9 mouse cellular contexts compared by ENCODE assay signal in genomic region chr9:21926155-21926554, GRCm38 (mm10). TPM values are rescaled to one million over a fixed set of nuclear protein-coding genes. Genes with fewer than 3 reads are reported as not detected.
DNase-seq lines count a peak whose midpoint lies in the region; ATAC-seq and TF ChIP-seq lines count a peak whose summit lies in the region.
"Had no signal": no experiment of that assay in that cellular context is flagged by ENCODE, and none has a peak within 500 bp of the region (broad histone marks: within the 10 kb centered on the region; RNA-seq: fewer than 3 reads in every experiment).

No protein-coding gene starts in this region.

- no peak for ATAC-seq in lung, postnatal 0 days

- peak overlapping the region; percentile 74 for H3K4me3 ChIP-seq in gastrocnemius, adult 2 months
- peak overlapping the region; percentile 52 for H3K4me3 ChIP-seq in forebrain, embryonic 10.5 days
- no peak overlapping the region for H3K4me3 ChIP-seq in lung, postnatal 0 days (ENCODE audit: low read depth, low read length)

- H3K27ac ChIP-seq in gastrocnemius, adult 2 months, result peak overlapping the region; percentile 83; the same call in 1 of the 2 replicates
- no peak overlapping the region for H3K27ac ChIP-seq in forebrain, embryonic 10.5 days
- H3K27ac ChIP-seq in lung, postnatal 0 days (ENCODE audit: low read length), result peak overlapping the region; percentile 89

- H3K27me3 ChIP-seq in forebrain, embryonic 10.5 days (ENCODE audit: poor library complexity, severe bottlenecking), result no peaks in the 10 kb centered on the region
- H3K27me3 ChIP-seq in lung, postnatal 0 days (replicated peaks; ENCODE audit: insufficient read depth, low read length), result no peaks in the 10 kb centered on the region

- H3K36me3 ChIP-seq in forebrain, embryonic 10.5 days (replicated peaks), result peaks cover 21% of the 10 kb centered on the region
- no peaks in the 10 kb centered on the region for H3K36me3 ChIP-seq in lung, postnatal 0 days (ENCODE audit: insufficient read depth, low read length)

- H3K9me3 ChIP-seq in forebrain, embryonic 10.5 days, result no peaks in the 10 kb centered on the region
- no peaks in the 10 kb centered on the region for H3K9me3 ChIP-seq in lung, postnatal 0 days (ENCODE audit: low read length)

- H3K4me2 ChIP-seq in lung, postnatal 0 days (replicated peaks; ENCODE audit: low read depth, low read length), result peak overlapping the region; percentile 63; the same call in 1 of the 2 replicates

- 77% methylated on average over 6 of the region's 6 CpGs for WGBS in forebrain, embryonic 10.5 days
- WGBS in lung, postnatal 0 days, result 68% methylated on average over 6 of the region's 6 CpGs

- no peak for TF ChIP-seq CTCF in gastrocnemius, adult 2 months (IDR thresholded peaks at IDR 0.05)
- no peak for TF ChIP-seq CTCF in lung, postnatal 0 days (IDR thresholded peaks at IDR 0.05)

- intact Hi-C loops in gastrocnemius, adult 2 months (cut with DNase I), result no loop called here
- intact Hi-C loops in left cerebral cortex, postnatal 14 days (cut with DNase I), result no loop called here

- DNase-seq in gastrocnemius, adult 2 months, result no peak
- DNase-seq in gastrocnemius, postnatal 25 days, result no peak
- no peak for DNase-seq in forebrain, embryonic 10.5 days (ENCODE audit: extremely low spot score, low spot score)
- DNase-seq in kidney, adult 8-10 months, result peak; percentile 34 to 60
- DNase-seq in lung, postnatal 0 days (ENCODE audit: low spot score), result peak; percentile 49
- no peak for DNase-seq in T-cell, adult 2 months (ENCODE audit: low spot score)
- DNase-seq in left cerebral cortex, postnatal 14 days (ENCODE audit: low spot score in 2 of 2), result no peak
- no peak for DNase-seq in spleen, postnatal 36 days (ENCODE audit: low spot score in 2 of 2)

- peaks cover 19% of the 10 kb centered on the region for H3K4me1 ChIP-seq in forebrain, embryonic 10.5 days
- H3K4me1 ChIP-seq in lung, postnatal 0 days (ENCODE audit: insufficient read depth, low read depth, low read length), result peaks cover 19% of the 10 kb centered on the region

- no peak for TF ChIP-seq EP300 in lung, postnatal 0 days (IDR thresholded peaks at IDR 0.05)

- no peak overlapping the region for H3K9ac ChIP-seq in lung, postnatal 0 days (replicated peaks; ENCODE audit: low read depth)

RNA-seq across cellular contexts. Expression of gene Ccdc159, which starts 1.1 kb away (rescaled TPM):
- 1 to 10 TPM in 1 of 2 experiments, under 1 TPM in 1; 0.66 to 1.1 TPM for total RNA-seq in gastrocnemius, adult 2 months (2021)
- under 1 TPM; 0.38 to 0.51 TPM for total RNA-seq in gastrocnemius, postnatal 25 days (2021)
- 3.5 and 3.6 TPM in 2 replicates for polyA plus RNA-seq in forebrain, embryonic 10.5 days (2016; fragmentation: Nextera tagmentation; extraction: Ambion mirVana)
- polyA plus RNA-seq in lung, postnatal 0 days (2015; fragmentation: Nextera tagmentation; extraction: Ambion mirVana), result 1.2 and 1.4 TPM in 2 replicates
- total RNA-seq in left cerebral cortex, postnatal 14 days (2021), result 10 to 100 TPM; 12.5 to 14.7 TPM
- polyA plus RNA-seq: erythroblast, embryonic 14.5 days had no signal

RNA-seq across cellular contexts. Expression of gene Tmem205, which starts 1.2 kb away (rescaled TPM):
- 10 to 100 TPM; 11.6 to 11.8 TPM for total RNA-seq in gastrocnemius, adult 2 months (2021)
- 10 to 100 TPM in 1 of 2 experiments, 1 to 10 TPM in 1; 8.6 to 14.6 TPM for total RNA-seq in gastrocnemius, postnatal 25 days (2021)
- polyA plus RNA-seq in forebrain, embryonic 10.5 days (2016; fragmentation: Nextera tagmentation; extraction: Ambion mirVana), result 32.0 and 33.7 TPM in 2 replicates
- polyA plus RNA-seq in lung, postnatal 0 days (2015; fragmentation: Nextera tagmentation; extraction: Ambion mirVana), result 106 and 107 TPM in 2 replicates
- 10 to 100 TPM; 28.0 to 33.5 TPM for total RNA-seq in left cerebral cortex, postnatal 14 days (2021)

RNA-seq across cellular contexts. Expression of gene Rab3d, which starts 8.2 kb away (rescaled TPM):
- total RNA-seq in gastrocnemius, adult 2 months (2021), result 1 to 10 TPM; 2.6 to 3.5 TPM
- total RNA-seq in gastrocnemius, postnatal 25 days (2021), result 1 to 10 TPM; 3.4 to 6.0 TPM
- 5.1 and 5.3 TPM in 2 replicates for polyA plus RNA-seq in forebrain, embryonic 10.5 days (2016; fragmentation: Nextera tagmentation; extraction: Ambion mirVana)
- 28.4 and 31.0 TPM in 2 replicates for polyA plus RNA-seq in lung, postnatal 0 days (2015; fragmentation: Nextera tagmentation; extraction: Ambion mirVana)
- total RNA-seq in left cerebral cortex, postnatal 14 days (2021), result 10 to 100 TPM; 17.5 to 24.8 TPM

RNA-seq across cellular contexts. Expression of gene Plppr2, which starts 10.7 kb away (rescaled TPM):
- under 1 TPM; 0.36 to 0.98 TPM for total RNA-seq in gastrocnemius, adult 2 months (2021)
- total RNA-seq in gastrocnemius, postnatal 25 days (2021), result under 1 TPM; 0.56 to 0.83 TPM
- 9.0 and 11.5 TPM in 2 replicates for polyA plus RNA-seq in forebrain, embryonic 10.5 days (2016; fragmentation: Nextera tagmentation; extraction: Ambion mirVana)
- polyA plus RNA-seq in lung, postnatal 0 days (2015; fragmentation: Nextera tagmentation; extraction: Ambion mirVana), result 2.2 and 3.3 TPM in 2 replicates
- total RNA-seq in left cerebral cortex, postnatal 14 days (2021), result 100 to 1,000 TPM; 262 to 263 TPM

RNA-seq across cellular contexts. Expression of gene Swsap1, which starts 29.4 kb away (rescaled TPM):
- total RNA-seq in gastrocnemius, adult 2 months (2021), result 1 to 10 TPM; 1.7 to 3.1 TPM
- 1 to 10 TPM; 1.6 to 2.7 TPM for total RNA-seq in gastrocnemius, postnatal 25 days (2021)
- 7.2 and 9.6 TPM in 2 replicates for polyA plus RNA-seq in forebrain, embryonic 10.5 days (2016; fragmentation: Nextera tagmentation; extraction: Ambion mirVana)
- 5.7 and 5.8 TPM in 2 replicates for polyA plus RNA-seq in lung, postnatal 0 days (2015; fragmentation: Nextera tagmentation; extraction: Ambion mirVana)
- 10 to 100 TPM; 14.4 to 15.0 TPM for total RNA-seq in left cerebral cortex, postnatal 14 days (2021)

Comparison
In these comparisons a context has a peak if more than half of its experiments do, and no peak if none do; other contexts are left out.
1. DNase-seq: peak in kidney, adult 8-10 months (2 of 2) and lung, postnatal 0 days (single experiment); none in gastrocnemius, adult 2 months (single experiment), gastrocnemius, postnatal 25 days (single experiment), forebrain, embryonic 10.5 days (single experiment), T-cell, adult 2 months (single experiment), left cerebral cortex, postnatal 14 days (0 of 2) and spleen, postnatal 36 days (0 of 2).
2. RNA of gene Ccdc159, which starts 1.1 kb away (total RNA-seq): 12.5 to 14.7 TPM in left cerebral cortex, postnatal 14 days; 0.66 to 1.1 TPM in gastrocnemius, adult 2 months and 0.38 to 0.51 TPM in gastrocnemius, postnatal 25 days; every median in the first group is over 4 times any median in the second.